Mouse (Mus musculus) CD4-positive, CD25-positive, alpha-beta regulatory T cell, adult 2 months (primary cell): ENCODE measurements around the gene Nip7.
"Not testable (repeated sequence)": the region's sequence is repeated elsewhere in the genome, so short reads cannot be mapped to it uniquely, and the experiment has no call there.

Experiments
- DNase-seq: peaks from one replicate; pipeline ENCODE4 v3.0.0-alpha.2; 2012; ENCODE audit warnings: low read depth, low spot score

Gene Nip7

GRCm38 (mm10) chr8:107056076-107056972 lies at the start of gene Nip7, which contains the start of gene Cog8:
Gene Nip7 (plus strand): TSS chr8:107056877.
Gene Cog8 (minus strand): TSS chr8:107056689.
- peak; percentile 97 for DNase-seq

DNA sequence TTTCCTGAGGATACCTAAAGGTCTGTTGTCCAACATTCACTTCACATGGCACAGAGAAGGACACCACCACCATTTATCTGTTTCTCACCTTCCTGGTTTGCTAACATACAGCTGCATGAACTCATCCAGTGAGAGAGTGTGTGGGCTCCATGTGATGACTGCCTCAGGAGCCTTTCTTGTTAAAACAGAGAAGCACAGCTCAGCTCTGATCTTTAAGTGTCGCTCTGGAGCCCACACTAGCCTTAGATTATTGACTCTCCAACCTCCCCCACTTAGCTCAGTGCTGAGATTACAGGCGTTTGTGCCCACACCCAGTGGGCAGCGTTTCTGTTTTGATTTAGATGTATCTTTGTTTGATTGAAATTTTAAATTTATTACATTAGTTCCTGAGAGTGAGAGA lies 48.9 kb upstream of the Nip7 start:
- DNase-seq, result no peak

- no peak for DNase-seq
These were observed 44.0 kb upstream of the Nip7 start for GRCm38 (mm10) chr8:107012666-107013065.

DNA sequence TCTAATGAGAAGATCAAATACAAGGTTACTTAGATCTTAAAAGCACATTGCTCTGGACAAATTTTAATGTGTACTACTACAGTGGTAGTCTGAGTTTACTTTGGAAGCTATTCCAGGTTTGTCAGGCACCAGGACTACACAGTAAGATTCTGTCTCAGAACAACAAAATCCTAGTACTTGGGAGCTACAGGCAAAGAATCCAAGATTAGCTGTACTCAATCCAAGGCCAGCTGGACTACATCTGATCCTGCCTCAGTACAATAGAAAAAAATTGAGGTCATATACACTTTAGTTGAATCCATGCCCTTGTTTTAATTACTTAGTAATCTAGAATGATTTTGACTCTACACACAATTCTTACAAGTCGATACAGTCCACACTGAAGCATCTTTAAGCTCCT lies 41.8 kb upstream of the Nip7 start:
- no peak for DNase-seq

GRCm38 (mm10) chr8:107023479-107023878 lies 33.2 kb upstream of the Nip7 start:
- DNase-seq, result no peak

- no peak for DNase-seq
These were observed 27.4 kb upstream of the Nip7 start for GRCm38 (mm10) chr8:107029310-107029709.

- DNase-seq, result peak; percentile 17
These were observed 26.6 kb upstream of the Nip7 start for GRCm38 (mm10) chr8:107030058-107030457.

- peak; percentile 95 for DNase-seq
These were observed 25.8 kb upstream of the Nip7 start, which contains the start of gene Vps4a for GRCm38 (mm10) chr8:107030650-107031576. Gene Vps4a (plus strand): TSS chr8:107031222.

DNA sequence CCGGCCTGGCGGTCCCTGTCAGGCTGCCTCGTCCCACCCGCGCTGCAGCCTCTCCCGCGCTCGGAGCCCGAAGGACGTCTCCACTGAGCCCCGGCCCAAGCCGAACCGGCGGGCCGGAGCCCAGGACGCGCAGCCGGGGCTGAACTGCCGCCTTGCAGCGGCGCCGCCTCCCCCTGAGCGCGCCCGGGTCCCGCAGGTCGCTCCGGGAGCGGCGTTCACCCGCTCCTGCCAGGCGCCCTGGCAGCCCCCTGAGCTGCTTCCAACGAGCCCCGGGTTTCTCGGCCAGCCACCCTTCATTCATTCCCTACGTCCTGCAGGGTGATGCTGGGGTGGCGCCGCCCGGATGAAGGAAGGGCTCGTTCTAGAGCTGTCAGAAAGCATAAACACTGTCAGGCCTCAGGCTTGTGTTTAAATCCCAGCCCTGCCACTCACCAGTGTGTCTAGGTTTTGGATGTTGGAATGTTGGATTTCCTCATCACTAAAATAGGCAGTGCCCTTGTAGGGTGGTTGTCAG lies 25.0 kb upstream of the Nip7 start:
- no peak for DNase-seq

DNA sequence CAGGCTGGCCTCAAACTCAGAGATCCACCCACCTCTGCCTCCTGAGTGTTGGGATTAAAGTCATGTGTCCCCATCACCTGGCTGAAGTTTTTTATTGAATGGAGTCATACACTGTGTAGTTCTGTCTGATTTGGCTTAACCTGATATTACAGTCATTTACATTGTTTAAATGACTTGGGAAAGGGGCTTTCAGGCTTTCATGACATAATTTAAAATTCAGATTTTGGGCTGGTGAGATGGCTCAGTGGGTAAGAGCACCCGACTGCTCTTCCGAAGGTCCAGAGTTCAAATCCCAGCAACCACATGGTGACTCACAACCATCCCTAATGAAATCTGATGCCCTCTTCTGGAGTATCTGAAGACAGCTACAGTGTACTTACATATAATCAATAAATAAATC lies 23.1 kb upstream of the Nip7 start:
- not testable (repeated sequence) for DNase-seq

- no peak for DNase-seq
These were observed 21.0 kb upstream of the Nip7 start for GRCm38 (mm10) chr8:107035641-107036040.

GRCm38 (mm10) chr8:107036626-107037025 lies 20.1 kb upstream of the Nip7 start:
- no peak for DNase-seq

DNA sequence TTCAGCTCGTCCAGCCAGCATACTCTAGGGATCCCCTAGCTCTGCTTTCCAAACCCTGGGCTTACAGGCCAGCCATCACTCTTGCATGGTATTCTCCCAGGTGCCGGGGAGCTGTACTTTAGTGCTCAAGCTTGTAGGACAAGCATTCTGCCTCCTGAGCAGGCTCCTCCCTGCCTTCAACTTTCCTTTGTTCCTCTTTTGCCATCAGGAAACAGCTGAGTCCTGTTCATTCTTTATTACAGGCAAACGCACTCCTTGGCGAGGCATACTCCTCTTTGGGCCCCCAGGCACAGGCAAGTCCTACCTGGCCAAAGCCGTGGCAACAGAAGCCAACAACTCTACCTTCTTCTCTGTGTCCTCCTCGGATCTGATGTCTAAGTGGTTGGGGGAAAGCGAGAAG lies 16.0 kb upstream of the Nip7 start:
- no peak for DNase-seq

- no peak for DNase-seq
These were observed 11.2 kb upstream of the Nip7 start for GRCm38 (mm10) chr8:107045478-107045877.

GRCm38 (mm10) chr8:107046976-107047375 lies 9.7 kb upstream of the Nip7 start:
- DNase-seq, result no peak

GRCm38 (mm10) chr8:107048061-107048941 lies 8.4 kb upstream of the Nip7 start, which contains the start of gene Pdf:
Gene Pdf (minus strand): TSS chr8:107048614.
- peak; percentile 86 for DNase-seq

GRCm38 (mm10) chr8:107049480-107049879 lies 7.2 kb upstream of the Nip7 start:
- DNase-seq, result peak; percentile 8

GRCm38 (mm10) chr8:107052046-107052445 lies 4.6 kb upstream of the Nip7 start:
- no peak for DNase-seq

- no peak for DNase-seq
These were observed 294 bp downstream of the Nip7 start for GRCm38 (mm10) chr8:107056973-107057369.

DNA sequence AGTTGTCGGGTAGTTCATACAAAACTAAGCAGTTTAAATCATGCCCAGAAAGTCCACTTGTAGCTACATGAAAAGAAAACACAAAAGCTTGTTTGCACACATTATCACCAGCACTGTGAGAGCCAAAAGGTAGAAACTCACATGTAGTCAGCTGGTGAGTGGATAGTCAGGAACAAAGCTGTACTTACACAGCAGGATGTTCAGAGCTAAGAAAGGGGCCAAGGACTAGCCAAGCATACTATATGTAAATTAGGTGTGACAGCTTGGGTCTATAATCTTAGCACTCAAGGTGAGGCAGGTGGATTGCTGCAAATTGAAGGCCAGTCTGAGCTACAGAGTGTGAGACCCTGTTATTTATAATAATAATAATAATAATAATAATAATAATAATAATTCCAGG lies 5.9 kb downstream of the Nip7 start:
- no peak for DNase-seq
